Mouse (Mus musculus) kidney, adult 2 months (tissue): ENCODE results near the gene Gm37240.

Experiments
- CTCF ChIP-seq: fragments of 200-500 bp; conservative IDR thresholded peaks from 2 replicates; pipeline ENCODE4 v1.5.1; 2011; ENCODE audit warnings: low read depth, mild to moderate bottlenecking, control low read depth, low read length, moderate library complexity, mixed read lengths; ENCODE audit not compliant: insufficient read depth, insufficient read length
- POLR2A ChIP-seq: fragments of 200-500 bp; IDR thresholded peaks from one replicate; pipeline ENCODE4 v1.6.1; 2011; ENCODE audit warnings: low read depth, low read length, control low read depth

- no peak for TF ChIP-seq CTCF
- no peak for TF ChIP-seq POLR2A
These were observed 1350.3 kb downstream of the Gm37240 start for GRCm38 (mm10) chr3:84536987-84537386.
